Mouse (Mus musculus) large intestine, adult 2 months (tissue): ENCODE results near the gene Olfr601. TPM values are rescaled to one million over a fixed set of nuclear protein-coding genes. Genes with fewer than 3 reads are reported as not detected.
"Not testable (repeated sequence)": the region's sequence is repeated elsewhere in the genome, so short reads cannot be mapped to it uniquely, and the experiment has no call there.

Experiments
- DNase-seq: peaks from one replicate; pipeline ENCODE4 v3.0.0-alpha.2; 2012; ENCODE audit warnings: low read depth, low spot score
- WGBS: fragments of 180-500 bp; shearing (Covaris S2); methylation state at CpG from one replicate; pipeline ENCODE4 v1.1.7; 2018; 5-methylcytosine and 5-hydroxymethylcytosine counted together
- polyA plus RNA-seq: library from polyadenylated mRNA; depleted of rRNA; stranded (reverse); fragments of >200 nt; gene quantifications from 2 replicates; pipeline ENCODE4 v1.2.3, GENCODE M21; 2012; rRNA removed

Gene Olfr601
- polyA plus RNA-seq: not detected in 2 replicates

DNA sequence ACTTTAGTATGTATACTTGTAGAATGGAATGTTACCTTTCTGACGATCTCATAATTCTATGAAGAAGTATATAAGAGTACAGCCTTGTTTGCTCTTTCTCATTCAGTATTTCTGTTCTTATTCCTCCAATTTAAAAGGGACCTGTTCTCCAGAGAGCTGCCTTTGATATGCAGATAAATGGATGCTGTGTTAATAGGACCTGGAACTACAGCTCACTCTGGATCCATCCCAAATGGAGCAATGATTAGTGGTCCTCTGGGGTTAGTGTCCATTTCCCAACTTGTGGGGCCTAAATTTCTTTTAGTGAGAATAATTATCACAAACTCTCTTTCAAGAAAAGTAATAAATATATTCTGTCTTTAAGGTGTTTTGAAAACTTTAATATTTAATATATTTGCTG is at the start of gene Olfr601:
TSS of gene Olfr601 (minus strand) at position 101 of the 400 bp plus-strand sequence.
- WGBS: 80% methylated on average over 1 of the region's 1 CpGs
- DNase-seq: no peak

DNA sequence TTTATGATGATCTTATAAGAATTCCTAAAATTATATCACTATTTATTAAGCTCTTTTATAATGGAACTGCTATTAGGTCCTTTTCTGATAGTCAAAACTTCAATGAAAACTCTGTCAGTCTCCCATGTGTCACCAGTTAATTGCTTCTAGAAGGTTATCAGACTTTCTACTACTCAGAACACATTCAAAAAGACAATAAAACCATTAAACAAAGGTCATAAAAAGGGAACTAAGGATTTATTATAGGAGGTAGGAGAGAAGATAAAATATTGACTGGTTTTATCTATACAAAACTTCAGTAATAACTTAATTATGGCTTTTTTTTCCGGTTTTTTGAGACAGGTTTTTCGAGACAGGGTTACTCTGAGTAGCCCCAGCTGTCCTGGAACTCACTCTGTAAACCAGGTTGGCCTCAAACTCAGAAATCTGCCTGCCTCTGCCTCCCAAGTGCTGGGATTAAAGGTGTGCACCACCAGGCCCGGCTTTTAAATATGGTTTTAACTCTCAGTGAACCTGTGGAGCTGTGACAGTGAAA is 44.1 kb upstream of the Olfr601 start:
- not testable (repeated sequence) for DNase-seq
- 28% methylated on average over 3 of the region's 3 CpGs for WGBS

DNA sequence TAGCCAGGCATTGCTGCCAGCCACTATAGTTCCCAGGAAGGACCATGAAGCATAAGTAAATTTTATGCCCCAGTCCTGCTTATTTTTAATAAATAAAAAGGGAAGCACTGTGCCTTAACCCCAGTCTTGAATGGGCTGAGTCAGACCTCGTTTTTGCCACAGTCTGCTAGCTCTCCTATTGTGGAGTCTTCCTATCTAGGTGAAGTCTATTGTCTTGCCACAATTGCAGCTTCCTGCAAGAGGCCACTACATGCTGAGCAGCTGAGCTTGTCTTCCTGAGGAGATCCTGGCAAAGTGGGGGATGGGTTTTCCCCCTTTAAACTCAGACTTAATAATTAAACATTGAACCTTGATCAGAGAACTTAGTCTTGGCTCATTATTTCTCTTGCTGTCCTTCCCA is 36.5 kb upstream of the Olfr601 start:
- DNase-seq: no peak
- WGBS: 0% methylated on average over 1 of the region's 1 CpGs

DNA sequence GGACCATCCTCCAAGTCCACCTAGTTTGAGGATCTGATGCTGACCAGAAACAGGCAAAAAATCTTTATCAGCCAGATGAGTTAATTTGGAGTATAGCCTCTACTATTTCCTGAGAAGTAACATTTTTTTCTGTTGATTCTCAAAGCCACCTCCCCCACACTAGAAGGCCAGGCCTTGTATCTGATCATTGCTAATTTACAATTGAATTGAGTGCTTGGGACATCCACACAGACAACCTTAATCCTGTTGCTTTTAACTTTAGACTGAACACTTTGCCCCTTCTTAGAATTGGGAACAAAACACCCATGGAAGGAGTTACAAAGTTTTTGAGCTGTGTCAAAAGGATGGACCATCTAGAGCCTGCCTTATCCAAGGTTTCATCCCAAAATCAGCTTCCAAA is 35.3 kb upstream of the Olfr601 start:
- no peak for DNase-seq

DNA sequence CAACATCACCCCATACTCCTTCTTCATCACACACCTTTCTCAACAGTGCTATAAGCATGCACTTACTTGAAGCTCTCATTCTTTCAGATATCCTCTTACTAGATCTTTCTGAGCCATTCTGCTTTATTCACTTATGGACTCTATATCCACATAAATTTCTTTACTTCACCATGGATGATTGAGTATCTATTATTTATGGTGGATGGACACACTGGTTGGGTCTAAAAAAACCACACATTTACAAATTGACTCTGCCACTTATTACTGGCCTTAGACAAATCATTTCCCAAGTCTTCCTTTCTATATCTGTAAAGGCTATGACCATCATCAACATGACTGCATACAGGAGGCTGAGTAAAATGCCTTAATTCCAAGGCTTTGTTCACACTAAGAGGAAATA is 23.6 kb upstream of the Olfr601 start, which contains the start of gene Olfr603:
TSS of gene Olfr603 (minus strand) at position 101 of the 400 bp plus-strand sequence.
- no peak for DNase-seq

DNA sequence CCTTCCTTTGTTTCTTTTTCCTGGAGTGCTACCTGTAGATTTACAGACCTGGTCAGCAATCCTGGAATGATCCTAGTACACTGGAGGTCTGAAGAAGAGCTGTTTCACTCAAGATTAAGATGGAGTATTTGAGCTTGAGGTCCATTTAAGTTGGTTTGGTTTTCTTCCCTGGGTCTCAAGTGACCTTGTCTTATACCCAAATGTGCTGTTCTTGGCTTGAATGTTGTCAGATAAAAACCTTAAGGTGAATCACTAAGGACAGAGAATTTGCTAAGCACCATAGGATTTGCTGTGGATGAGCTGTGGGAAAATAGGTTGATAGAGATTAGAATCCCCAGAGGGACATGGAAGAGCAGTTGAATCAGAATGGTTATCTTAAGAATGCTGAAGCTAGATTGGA is 12.9 kb downstream of the Olfr601 start, which contains the start of gene Olfr600:
TSS of gene Olfr600 (minus strand) at position 101 of the 400 bp plus-strand sequence.
- no peak for DNase-seq

DNA sequence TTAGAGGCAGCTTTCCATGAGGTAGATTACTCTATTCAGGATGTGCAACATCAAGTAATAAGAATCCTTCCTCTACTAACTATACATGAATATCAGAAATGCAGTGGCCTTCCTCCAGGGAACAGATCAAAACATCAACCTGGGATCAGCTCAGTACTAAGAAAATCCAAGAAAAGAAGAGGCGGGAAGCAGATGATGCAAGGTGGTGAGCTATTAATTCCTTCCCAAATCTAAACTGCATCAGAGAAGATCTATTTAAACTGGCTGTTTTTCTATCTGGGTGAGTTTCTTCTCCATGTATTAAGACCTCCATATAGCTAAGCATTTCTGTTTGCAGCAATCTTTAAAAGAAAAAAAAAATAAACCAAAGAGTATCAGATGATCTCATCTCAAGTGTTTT is 26.8 kb downstream of the Olfr601 start, which contains the start of gene Olfr599:
TSS of gene Olfr599 (plus strand) at position 301 of the 400 bp plus-strand sequence.
- WGBS: 95% methylated on average over 1 of the region's 1 CpGs
- DNase-seq: no peak

DNA sequence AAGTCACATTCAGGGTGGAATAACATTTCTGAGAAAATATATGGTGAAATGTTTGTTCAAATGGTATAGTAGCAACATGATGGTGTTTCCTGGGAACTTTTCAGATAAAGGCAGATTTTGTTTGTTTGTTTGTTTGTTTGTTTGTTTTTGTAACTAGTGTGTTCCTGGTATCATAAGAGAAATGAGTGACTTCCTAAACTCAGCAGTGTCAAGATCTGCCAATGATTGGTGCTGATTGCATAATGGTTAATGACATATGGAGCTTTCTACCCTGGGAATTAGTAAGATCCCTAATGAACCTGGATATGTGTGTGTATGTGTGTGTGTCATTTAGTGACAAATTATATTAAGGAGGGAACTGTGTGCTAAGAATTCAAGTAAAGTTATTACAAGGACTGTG is 39.2 kb downstream of the Olfr601 start, which contains the start of gene Olfr598:
TSS of gene Olfr598 (plus strand) at position 301 of the 400 bp plus-strand sequence.
- DNase-seq: no peak

DNA sequence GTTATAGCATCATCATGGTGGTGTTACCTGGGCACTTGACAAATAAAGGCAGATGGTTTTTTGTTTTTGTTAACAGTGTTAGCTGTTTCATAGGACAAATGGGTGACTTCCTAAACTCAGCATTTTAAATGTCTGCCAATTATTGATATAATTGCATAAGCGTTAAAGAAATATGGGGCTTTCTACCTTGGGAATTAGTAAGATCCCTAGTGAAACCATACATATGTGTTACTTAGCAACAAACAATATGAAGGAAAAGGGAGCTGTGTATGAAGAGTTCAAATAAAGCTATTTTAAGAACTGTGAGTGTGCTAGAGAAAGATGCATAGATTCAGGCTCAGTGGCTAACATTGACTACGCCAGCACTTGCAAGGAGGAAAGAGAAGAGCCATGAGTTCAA is 46.4 kb downstream of the Olfr601 start, which contains the start of gene Olfr597:
TSS of gene Olfr597 (plus strand) at position 301 of the 400 bp plus-strand sequence.
- WGBS: 86% methylated on average over 2 of the region's 2 CpGs
- not testable (repeated sequence) for DNase-seq

Other genes with a start within 250 kb of the Olfr601 start
- gene Olfr586, start 237.0 kb downstream of the Olfr601 start, polyA plus RNA-seq: not detected in 2 replicates
- not detected in 2 replicates for gene Olfr588-ps1, start 221.8 kb downstream of the Olfr601 start, polyA plus RNA-seq
- not detected in 2 replicates for gene Olfr589, start 206.3 kb downstream of the Olfr601 start, polyA plus RNA-seq
- gene Olfr591, start 184.3 kb downstream of the Olfr601 start, polyA plus RNA-seq: not detected in 2 replicates
- gene Olfr592, start 177.9 kb downstream of the Olfr601 start, polyA plus RNA-seq: not detected in 2 replicates
- gene Olfr593, start 150.8 kb downstream of the Olfr601 start, polyA plus RNA-seq: not detected in 2 replicates
- not detected in 2 replicates for gene Olfr594, start 145.7 kb downstream of the Olfr601 start, polyA plus RNA-seq
- not detected in 2 replicates for gene Usp17ld, start 110.2 kb downstream of the Olfr601 start, polyA plus RNA-seq
- not detected in 2 replicates for gene Olfr596, start 57.0 kb downstream of the Olfr601 start, polyA plus RNA-seq
- gene Olfr597, start 46.3 kb downstream of the Olfr601 start, polyA plus RNA-seq: not detected in 2 replicates
- not detected in 2 replicates for gene Olfr598, start 39.1 kb downstream of the Olfr601 start, polyA plus RNA-seq
- not detected in 2 replicates for gene Olfr599, start 26.7 kb downstream of the Olfr601 start, polyA plus RNA-seq
- gene Olfr600, start 13.0 kb downstream of the Olfr601 start, polyA plus RNA-seq: not detected in 2 replicates
- gene Olfr603, start 23.5 kb upstream of the Olfr601 start, polyA plus RNA-seq: not detected in 2 replicates
- not detected in 2 replicates for gene Usp17lc, start 52.4 kb upstream of the Olfr601 start, polyA plus RNA-seq
- gene Olfr605, start 82.8 kb upstream of the Olfr601 start, polyA plus RNA-seq: not detected in 2 replicates
- not detected in 2 replicates for gene Olfr606, start 86.4 kb upstream of the Olfr601 start, polyA plus RNA-seq
- gene Olfr607, start 101.5 kb upstream of the Olfr601 start, polyA plus RNA-seq: not detected in 2 replicates
- not detected in 2 replicates for gene Olfr608, start 107.2 kb upstream of the Olfr601 start, polyA plus RNA-seq
- not detected in 2 replicates for gene Olfr609, start 135.4 kb upstream of the Olfr601 start, polyA plus RNA-seq
- not detected in 2 replicates for gene Olfr610, start 149.5 kb upstream of the Olfr601 start, polyA plus RNA-seq
- gene Olfr611, start 158.2 kb upstream of the Olfr601 start, polyA plus RNA-seq: not detected in 2 replicates
- gene Olfr612, start 180.1 kb upstream of the Olfr601 start, polyA plus RNA-seq: not detected in 2 replicates
- gene Olfr613, start 185.4 kb upstream of the Olfr601 start, polyA plus RNA-seq: not detected in 2 replicates
- gene Olfr615, start 193.4 kb upstream of the Olfr601 start, polyA plus RNA-seq: not detected in 2 replicates
- gene Olfr616, start 206.5 kb upstream of the Olfr601 start, polyA plus RNA-seq: not detected in 2 replicates
- gene Olfr617, start 210.4 kb upstream of the Olfr601 start, polyA plus RNA-seq: not detected in 2 replicates
- not detected in 2 replicates for gene Olfr618, start 227.4 kb upstream of the Olfr601 start, polyA plus RNA-seq
- not detected in 2 replicates for gene Olfr619, start 237.9 kb upstream of the Olfr601 start, polyA plus RNA-seq
- not detected in 2 replicates for gene Olfr620, start 249.9 kb upstream of the Olfr601 start, polyA plus RNA-seq